Mouse (Mus musculus) urinary bladder, postnatal 4 days (tissue): ENCODE measurements around the gene Cmtr2.

Experiments
- DNase-seq, 2 experiments: peaks; one replicate each; pipeline ENCODE4 v3.0.0; 2021 to 2022; ENCODE audit warnings: low spot score in 2 of 2

Cmtr2 gene

DNA sequence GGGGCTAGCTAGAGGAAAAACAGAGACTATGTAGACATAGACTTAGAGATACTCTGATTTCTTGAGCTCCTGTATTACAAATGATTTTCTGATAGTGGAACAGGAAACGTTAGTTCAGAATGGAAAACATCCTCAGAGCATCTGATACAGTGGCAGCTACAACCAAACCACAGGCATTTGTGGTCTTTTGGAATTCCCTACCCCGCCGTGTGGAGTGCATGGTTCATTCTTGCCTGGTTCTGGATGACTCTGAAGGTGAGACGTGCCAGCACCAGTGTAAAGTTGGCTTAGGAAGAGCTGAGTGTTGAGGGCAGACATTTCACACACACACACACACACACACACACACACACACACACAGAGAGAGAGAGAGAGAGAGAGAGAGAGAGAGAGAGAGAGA lies 38.5 kb downstream of the Cmtr2 start:
- DNase-seq = no peak

DNA sequence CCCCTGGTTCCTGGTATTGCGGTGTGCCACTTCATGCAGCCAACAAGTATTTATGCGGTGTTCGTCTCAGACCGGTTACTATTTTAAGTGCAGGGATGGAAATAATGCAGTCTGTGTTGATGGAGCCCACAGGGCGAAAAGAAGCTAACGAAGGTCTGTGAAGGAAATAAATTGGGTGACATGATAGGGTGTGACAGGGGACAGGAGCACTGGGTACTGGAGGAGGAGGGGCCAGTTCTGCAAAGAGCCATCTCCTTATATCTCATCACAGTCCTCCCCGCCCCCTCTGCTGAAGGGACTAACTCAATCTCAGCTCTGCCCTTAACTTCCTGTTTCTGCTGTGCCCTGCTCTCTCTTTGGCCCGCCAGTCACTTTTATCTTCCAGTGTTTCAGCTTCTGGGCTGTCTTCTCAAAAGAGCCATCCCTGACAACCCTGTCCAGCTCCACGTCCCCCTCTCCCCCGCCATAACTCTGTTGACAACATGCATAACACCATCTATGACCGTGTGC lies 50.4 kb downstream of the Cmtr2 start:
- DNase-seq = no peak

- DNase-seq = peak; percentile 38 to 74
Observed at GRCm38 (mm10) chr8:110266741-110267140, 51.3 kb downstream of the Cmtr2 start, which contains the start of gene Hydin. Gene Hydin (plus strand): TSS chr8:110266977.

GRCm38 (mm10) chr8:110267268-110267667 lies 51.8 kb downstream of the Cmtr2 start:
- no peak for DNase-seq

- no peak for DNase-seq
Observed at GRCm38 (mm10) chr8:110270659-110271058, 55.2 kb downstream of the Cmtr2 start.

DNA sequence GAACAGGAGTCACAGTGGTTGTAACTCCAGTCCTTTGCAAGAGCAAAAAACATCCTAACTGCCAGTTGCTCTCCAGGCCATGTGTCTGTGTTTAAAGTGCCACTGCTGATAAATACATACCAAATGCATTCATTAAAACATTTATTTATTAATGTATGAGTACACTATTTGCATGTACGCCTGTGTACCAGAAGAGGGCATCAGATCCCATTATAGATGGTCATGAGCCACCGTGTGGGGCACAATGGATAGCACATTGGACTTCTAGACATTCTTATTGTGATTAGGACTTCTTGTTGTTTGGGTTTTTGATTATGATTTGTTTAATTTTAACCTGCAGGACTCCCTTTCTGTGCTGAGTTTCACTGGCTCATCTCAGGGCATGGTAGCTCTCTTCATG lies 57.9 kb downstream of the Cmtr2 start:
- DNase-seq = no peak
